Mouse (Mus musculus): Measurements from ENCODE around the gene Tbcd.

- TF ChIP-seq CTCF (IDR thresholded peaks at IDR 0.05; ENCODE audit: borderline replicate concordance, extremely low read depth, insufficient read depth, insufficient read length), result no peak
- no peak for TF ChIP-seq POLR2A (IDR thresholded peaks at IDR 0.05; ENCODE audit: borderline replicate concordance, extremely low read depth, insufficient read depth, insufficient read length, poor library complexity, severe bottlenecking)
These were observed 164.8 kb downstream of the Tbcd start for GRCm38 (mm10) chr11:121616501-121616900.

Data from brain, embryonic 14.5 days (tissue).